Mouse (Mus musculus) midbrain, embryonic 11.5 days (tissue): Measurements from ENCODE around the gene Gm10638. TPM values are rescaled to one million over a fixed set of nuclear protein-coding genes. Genes with fewer than 3 reads are reported as not detected.

Experiments used
- ATAC-seq: fragments of 200-750 bp; cut with Nextera tagmentation; 2 replicates; pipeline ENCODE4 v1.8.0; 2017; ENCODE audit warnings: moderate TSS enrichment, moderate library complexity; ENCODE audit not compliant: low FRiP score
- DNase-seq: peaks from one replicate; pipeline ENCODE4 v3.0.0; 2015; ENCODE audit warnings: low spot score; ENCODE audit errors: missing footprints
- H3K27ac ChIP-seq: fragments of 300-500 bp; sonication (generic); 2 replicates; pipeline ENCODE4 v1.5.1; 2014; ENCODE audit warnings: low read depth, low read length
- H3K27me3 ChIP-seq: fragments of 300-500 bp; sonication (generic); 2 replicates; pipeline ENCODE4 v1.6.1; 2014; ENCODE audit warnings: mild to moderate bottlenecking, low read length, moderate library complexity, mixed read lengths; ENCODE audit not compliant: control insufficient read depth, insufficient read depth
- H3K36me3 ChIP-seq: fragments of 300-500 bp; sonication (generic); 2 replicates; pipeline ENCODE4 v1.6.1; 2014; ENCODE audit warnings: mild to moderate bottlenecking, low read length, moderate library complexity, mixed read lengths; ENCODE audit not compliant: control insufficient read depth, insufficient read depth
- H3K4me1 ChIP-seq: fragments of 300-500 bp; sonication (generic); 2 replicates; pipeline ENCODE4 v1.6.1; 2014; ENCODE audit warnings: low read length; ENCODE audit not compliant: control insufficient read depth, insufficient read depth
- H3K4me2 ChIP-seq: fragments of 300-500 bp; sonication (generic); 2 replicates; pipeline ENCODE4 v1.6.1; 2014; ENCODE audit warnings: mild to moderate bottlenecking, moderate library complexity
- H3K4me3 ChIP-seq: fragments of 300-500 bp; sonication (generic); 2 replicates; pipeline ENCODE4 v1.5.1; 2014; ENCODE audit warnings: low read depth, low read length
- H3K9ac ChIP-seq: fragments of 300-500 bp; sonication (generic); 2 replicates; pipeline ENCODE4 v1.6.1; 2014; ENCODE audit warnings: low read length
- H3K9me3 ChIP-seq: fragments of 300-500 bp; sonication (generic); 2 replicates; pipeline ENCODE4 v1.6.1; 2016; ENCODE audit warnings: low read length; ENCODE audit not compliant: control insufficient read depth
- WGBS: fragments of 180-500 bp; shearing (Covaris S2); extraction: QIAGEN DNeasy Blood & Tissue Kit; methylation state at CpG from one replicate; pipeline ENCODE4 v1.1.7; 2014; 5-methylcytosine and 5-hydroxymethylcytosine counted together
- polyA plus RNA-seq: library from polyadenylated mRNA; unstranded; fragments of >200 nt; fragmentation: Nextera tagmentation; extraction: Ambion mirVana; gene quantifications from 2 replicates; pipeline ENCODE4 v1.2.1, GENCODE M21; 2014

Gene Gm10638
- polyA plus RNA-seq, 1 experiment from 2014 or later = 6.1 TPM

- H3K9me3 ChIP-seq = no peaks in the 10 kb centered on the region
- DNase-seq = no peak
- 89% methylated on average over 8 of the region's 8 CpGs for WGBS
- no peak overlapping the region for H3K9ac ChIP-seq
- no peaks in the 10 kb centered on the region for H3K4me1 ChIP-seq
- no peak for ATAC-seq
- H3K4me3 ChIP-seq = no peak overlapping the region
- H3K36me3 ChIP-seq = no peaks in the 10 kb centered on the region
- no peak overlapping the region for H3K27ac ChIP-seq
- H3K4me2 ChIP-seq = no peak overlapping the region
- no peaks in the 10 kb centered on the region for H3K27me3 ChIP-seq
Measured at GRCm38 (mm10) chr8:86765669-86766068, 20.2 kb downstream of the Gm10638 start.

DNA sequence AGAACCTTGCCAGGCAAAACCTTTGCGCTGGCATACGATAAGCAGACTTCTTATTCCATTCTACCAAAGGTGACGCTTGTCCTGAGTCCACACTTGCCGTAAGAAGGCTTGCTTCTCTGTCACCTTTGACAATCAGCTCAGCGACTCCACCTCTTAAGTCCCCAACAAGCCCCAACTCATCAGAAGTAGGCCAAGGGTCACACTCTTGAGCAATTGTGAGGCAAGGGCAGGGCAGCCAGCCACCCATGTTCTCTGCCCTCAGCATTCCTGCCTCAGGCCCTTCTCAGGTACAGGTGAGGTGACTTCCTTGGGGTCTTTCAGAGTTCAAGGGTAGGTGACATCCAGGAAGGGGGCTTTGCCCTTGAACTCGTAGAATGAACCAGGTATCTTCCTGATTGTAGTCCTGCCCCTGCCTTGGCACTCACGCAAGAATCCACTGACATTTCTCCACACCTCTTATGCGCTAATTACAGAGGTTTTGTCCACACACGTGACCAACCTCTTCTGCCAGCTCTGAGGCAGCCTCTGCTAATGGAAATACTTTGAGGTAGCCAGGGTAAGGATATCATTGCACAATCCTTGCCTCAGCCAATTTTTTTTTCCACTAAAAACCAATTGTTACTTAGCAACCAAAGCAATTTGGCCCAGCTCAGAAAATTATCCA lies 21.2 kb downstream of the Gm10638 start:
- Histone ChIP-seq H3K27me3 (no peaks in the 10 kb centered on the region), H3K4me2 (no peak overlapping the region), H3K27ac (no peak overlapping the region), H3K4me1 (no peaks in the 10 kb centered on the region), H3K4me3 (no peak overlapping the region), H3K9ac (no peak overlapping the region), H3K9me3 (no peaks in the 10 kb centered on the region), H3K36me3 (no peaks in the 10 kb centered on the region)
- 86% methylated on average over 9 of the region's 9 CpGs for WGBS
- no peak for DNase-seq
- ATAC-seq = no peak

DNA sequence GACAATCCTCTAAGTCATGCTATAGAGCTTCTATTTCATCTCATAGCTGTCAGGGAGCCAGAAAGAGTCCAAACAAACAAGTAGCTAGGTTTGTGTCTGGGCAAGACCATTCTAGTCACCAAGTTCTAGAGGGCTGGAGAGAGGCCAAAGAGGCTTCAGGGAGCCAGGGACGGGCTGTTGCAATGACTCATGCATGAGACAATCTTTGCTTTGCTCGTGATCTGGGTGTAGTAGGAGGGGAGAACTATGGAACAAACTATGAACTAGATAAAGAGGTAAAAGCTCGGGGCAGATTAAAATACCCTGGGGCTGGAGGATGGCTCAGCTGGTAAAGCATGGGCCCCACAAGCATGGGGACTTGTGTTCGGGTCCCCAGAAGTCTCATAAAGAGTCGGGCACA lies 23.0 kb downstream of the Gm10638 start:
- Histone ChIP-seq H3K27ac (no peak overlapping the region), H3K4me3 (no peak overlapping the region), H3K27me3 (no peaks in the 10 kb centered on the region), H3K9ac (no peak overlapping the region), H3K4me1 (no peaks in the 10 kb centered on the region), H3K36me3 (no peaks in the 10 kb centered on the region), H3K4me2 (no peak overlapping the region), H3K9me3 (no peaks in the 10 kb centered on the region)
- ATAC-seq = no peak
- no peak for DNase-seq
- 81% methylated on average over 5 of the region's 5 CpGs for WGBS

DNA sequence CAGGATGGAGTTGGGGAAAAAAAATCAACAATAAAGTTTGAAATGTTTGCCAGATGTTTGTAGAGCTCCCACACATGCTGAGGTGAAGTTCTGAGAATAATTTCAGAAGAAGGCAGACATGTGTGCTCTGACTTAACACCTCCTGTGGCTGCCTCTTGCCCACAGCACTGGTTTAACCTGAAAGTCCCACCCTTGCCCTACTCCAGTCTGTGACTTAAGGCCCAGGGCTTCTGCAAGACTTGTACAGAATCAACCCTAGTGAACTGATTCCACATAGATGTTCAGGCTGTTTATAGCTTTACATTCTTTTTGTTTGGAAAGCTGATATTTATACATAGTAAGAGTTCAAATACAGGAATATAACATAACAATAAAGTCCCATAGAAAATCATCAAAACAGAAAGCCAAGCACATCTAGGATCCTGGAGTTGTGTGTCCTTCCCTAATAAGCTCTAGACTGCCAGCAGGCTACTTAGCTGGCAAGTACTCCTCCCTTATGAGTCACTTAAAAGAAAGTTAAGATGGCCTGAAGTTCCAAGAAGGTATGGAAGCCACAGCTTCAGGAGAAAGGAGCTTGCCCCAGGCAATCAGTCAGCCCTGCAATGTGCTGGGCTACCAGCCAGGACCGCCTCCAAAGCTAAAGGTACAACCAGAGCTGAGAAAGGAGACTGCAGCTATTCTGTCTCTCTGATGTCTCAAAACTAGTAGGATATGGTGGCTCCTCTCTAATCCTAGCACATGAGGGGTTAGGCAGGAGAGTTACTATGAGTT lies 24.6 kb downstream of the Gm10638 start:
- 79% methylated on average over 1 of the region's 1 CpGs for WGBS
- no peak for ATAC-seq
- Histone ChIP-seq H3K4me3 (no peak overlapping the region), H3K36me3 (no peaks in the 10 kb centered on the region), H3K9ac (no peak overlapping the region), H3K4me2 (no peak overlapping the region), H3K4me1 (no peaks in the 10 kb centered on the region), H3K27me3 (no peaks in the 10 kb centered on the region), H3K27ac (no peak overlapping the region), H3K9me3 (no peaks in the 10 kb centered on the region)
- no peak for DNase-seq

GRCm38 (mm10) chr8:86779207-86779606 lies 33.7 kb downstream of the Gm10638 start:
- H3K4me2 ChIP-seq = no peak overlapping the region
- no peak for ATAC-seq
- no peak overlapping the region for H3K9ac ChIP-seq
- 87% methylated on average over 8 of the region's 8 CpGs for WGBS
- H3K9me3 ChIP-seq = no peaks in the 10 kb centered on the region
- no peaks in the 10 kb centered on the region for H3K36me3 ChIP-seq
- no peaks in the 10 kb centered on the region for H3K27me3 ChIP-seq
- no peak for DNase-seq
- H3K4me1 ChIP-seq = no peaks in the 10 kb centered on the region
- H3K27ac ChIP-seq = no peak overlapping the region
- H3K4me3 ChIP-seq = no peak overlapping the region

- WGBS = 94% methylated on average over 8 of the region's 8 CpGs
Measured at GRCm38 (mm10) chr8:86781094-86781493, 35.6 kb downstream of the Gm10638 start.

GRCm38 (mm10) chr8:86786498-86786897 lies 41.0 kb downstream of the Gm10638 start:
- Histone ChIP-seq H3K9me3 (no peaks in the 10 kb centered on the region), H3K27ac (no peak overlapping the region), H3K27me3 (no peaks in the 10 kb centered on the region), H3K9ac (no peak overlapping the region), H3K36me3 (no peaks in the 10 kb centered on the region), H3K4me3 (no peak overlapping the region), H3K4me1 (no peaks in the 10 kb centered on the region), H3K4me2 (no peak overlapping the region)
- ATAC-seq (no peak), DNase-seq (no peak)
- WGBS = 51% methylated on average over 5 of the region's 5 CpGs

More at GRCm38 (mm10) chr8:86781094-86781493, 35.6 kb downstream of the Gm10638 start:
- no peaks in the 10 kb centered on the region for H3K4me1 ChIP-seq
- no peaks in the 10 kb centered on the region for H3K9me3 ChIP-seq
- DNase-seq (no peak), ATAC-seq (no peak)
- H3K27me3 ChIP-seq = no peaks in the 10 kb centered on the region
- H3K4me2 ChIP-seq = no peak overlapping the region
- H3K36me3 ChIP-seq = no peaks in the 10 kb centered on the region
- no peak overlapping the region for H3K27ac ChIP-seq
- no peak overlapping the region for H3K9ac ChIP-seq
- no peak overlapping the region for H3K4me3 ChIP-seq

DNA sequence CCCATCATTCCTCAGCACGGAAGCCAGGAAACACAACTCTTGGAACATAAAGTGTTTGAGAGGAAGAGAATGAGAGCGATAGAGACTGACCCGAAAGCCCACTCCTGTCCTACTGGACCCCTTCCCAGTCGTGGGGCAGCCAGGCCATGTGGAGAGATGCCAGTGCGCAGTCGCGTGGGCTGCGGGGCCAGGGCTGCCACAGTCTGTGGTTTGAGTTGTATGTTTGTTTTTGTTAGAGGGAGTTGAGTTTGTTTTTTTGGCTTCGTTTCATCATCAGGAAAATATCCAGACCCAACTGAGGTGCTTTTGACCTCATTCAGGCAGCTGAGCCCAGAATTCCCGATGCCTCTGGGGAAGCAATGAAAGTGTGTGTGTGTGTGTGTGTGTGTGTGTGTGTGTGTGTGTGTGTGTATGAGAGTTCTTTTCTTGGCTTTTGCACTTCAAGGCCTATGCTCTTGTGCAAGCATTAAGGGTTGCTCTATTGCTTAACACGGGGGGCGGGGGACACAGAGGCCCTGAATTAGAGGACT lies 42.5 kb downstream of the Gm10638 start:
- no peak overlapping the region for H3K27ac ChIP-seq
- no peaks in the 10 kb centered on the region for H3K4me1 ChIP-seq
- WGBS = 84% methylated on average over 12 of the region's 12 CpGs
- no peaks in the 10 kb centered on the region for H3K27me3 ChIP-seq
- H3K9ac ChIP-seq = no peak overlapping the region
- no peaks in the 10 kb centered on the region for H3K36me3 ChIP-seq
- no peak overlapping the region for H3K4me3 ChIP-seq
- DNase-seq (no peak), ATAC-seq (no peak)
- H3K9me3 ChIP-seq = no peaks in the 10 kb centered on the region
- no peak overlapping the region for H3K4me2 ChIP-seq

- no peak for DNase-seq
- Histone ChIP-seq H3K9me3 (no peaks in the 10 kb centered on the region), H3K4me2 (no peak overlapping the region), H3K27me3 (no peaks in the 10 kb centered on the region), H3K4me3 (no peak overlapping the region), H3K9ac (no peak overlapping the region), H3K4me1 (no peaks in the 10 kb centered on the region), H3K27ac (no peak overlapping the region), H3K36me3 (no peaks in the 10 kb centered on the region)
- 88% methylated on average over 1 of the region's 1 CpGs for WGBS
- ATAC-seq = no peak
Measured at GRCm38 (mm10) chr8:86789576-86789975, 44.1 kb downstream of the Gm10638 start.
